Mouse (Mus musculus): ENCODE results near the gene Podnl1.

GRCm38 (mm10) chr8:84096061-84096460 lies 29.7 kb upstream of the Podnl1 start:
- no peak for TF ChIP-seq CTCF (IDR thresholded peaks at IDR 0.05; ENCODE audit: low read depth)
- no peak for TF ChIP-seq EP300 (IDR thresholded peaks at IDR 0.05; ENCODE audit: low read depth)
